Mouse (Mus musculus) embryonic facial prominence, embryonic 15.5 days (tissue): ENCODE data around the gene Gnb1l. TPM values are rescaled to one million over a fixed set of nuclear protein-coding genes. Genes with fewer than 3 reads are reported as not detected.

Experiments
- ATAC-seq: fragments of 200-750 bp; cut with Nextera tagmentation; 2 replicates; pipeline ENCODE4 v1.8.0; 2017; ENCODE audit warnings: low read depth, moderate TSS enrichment; ENCODE audit not compliant: insufficient number of reproducible peaks, low FRiP score, low TSS enrichment
- H3K27ac ChIP-seq: fragments of 300-500 bp; sonication (generic); replicated peaks from 2 replicates; pipeline ENCODE4 v1.5.1; 2015; ENCODE audit warnings: mild to moderate bottlenecking, inconsistent platforms
- H3K27me3 ChIP-seq: fragments of 300-500 bp; sonication (generic); 2 replicates; pipeline ENCODE4 v1.6.1; 2015; ENCODE audit warnings: inconsistent platforms
- H3K36me3 ChIP-seq: fragments of 300-500 bp; sonication (generic); 2 replicates; pipeline ENCODE4 v1.6.1; 2015; ENCODE audit warnings: mild to moderate bottlenecking, inconsistent platforms
- H3K4me1 ChIP-seq: fragments of 300-500 bp; sonication (generic); 2 replicates; pipeline ENCODE4 v1.6.1; 2015; ENCODE audit warnings: inconsistent platforms
- H3K4me2 ChIP-seq: fragments of 300-500 bp; sonication (generic); replicated peaks from 2 replicates; pipeline ENCODE4 v1.6.1; 2015; ENCODE audit warnings: mild to moderate bottlenecking, inconsistent platforms
- H3K4me3 ChIP-seq: fragments of 300-500 bp; sonication (generic); replicated peaks from 2 replicates; pipeline ENCODE4 v1.5.1; 2015; ENCODE audit warnings: mild to moderate bottlenecking, inconsistent platforms
- H3K9ac ChIP-seq: fragments of 300-500 bp; sonication (generic); 2 replicates; pipeline ENCODE4 v1.6.1; 2015; ENCODE audit warnings: inconsistent platforms
- H3K9me3 ChIP-seq: fragments of 300-500 bp; sonication (generic); replicated peaks from 2 replicates; pipeline ENCODE4 v1.6.1; 2016; ENCODE audit warnings: inconsistent platforms
- WGBS: fragments of 180-500 bp; shearing (Covaris S2); methylation state at CpG from one replicate; pipeline ENCODE4 v1.1.7; 2015; 5-methylcytosine and 5-hydroxymethylcytosine counted together
- polyA plus RNA-seq: library from polyadenylated mRNA; unstranded; fragments of >200 nt; fragmentation: Nextera tagmentation; extraction: Ambion mirVana; gene quantifications from 2 replicates; pipeline ENCODE4 v1.2.1, GENCODE M21; 2015

The Gnb1l gene
- polyA plus RNA-seq, 1 experiment from 2014 or later: 18.7 TPM

DNA sequence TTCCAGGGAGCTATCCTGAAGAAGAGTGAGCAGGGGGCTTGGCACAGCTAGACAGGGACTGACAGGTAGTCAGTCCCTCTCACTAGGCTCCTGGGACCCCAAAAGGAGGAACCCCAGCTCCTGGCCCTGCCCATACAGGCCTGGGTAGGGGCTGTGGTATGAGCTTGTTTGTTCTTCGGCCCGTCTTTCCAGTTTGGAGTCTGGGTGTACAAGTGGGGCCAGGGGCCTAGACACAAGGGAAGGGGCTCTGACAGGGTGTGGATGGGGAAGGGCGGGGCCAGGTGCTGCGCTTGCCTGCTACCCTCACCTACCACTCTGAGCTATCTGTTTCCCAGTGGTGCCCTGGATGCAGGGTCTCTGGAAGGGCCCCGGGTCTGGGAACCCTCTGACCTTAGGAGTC, 107.2 kb downstream of the Gnb1l start:
- no peak for ATAC-seq
- Histone ChIP-seq H3K27me3 (0 out of 2 replicates have a peak, but pooled peaks cover 3% of the 10 kb centered on the region), H3K36me3 (no peaks in the 10 kb centered on the region), H3K4me1 (peaks cover 25% of the 10 kb centered on the region), H3K27ac (peak overlapping the region; percentile 68; the same call in 1 of the 2 replicates), H3K4me3 (no peak overlapping the region), H3K9ac (no peak overlapping the region), H3K4me2 (no peak overlapping the region), H3K9me3 (no peaks in the 10 kb centered on the region)
- 74% methylated on average over 5 of the region's 5 CpGs for WGBS

DNA sequence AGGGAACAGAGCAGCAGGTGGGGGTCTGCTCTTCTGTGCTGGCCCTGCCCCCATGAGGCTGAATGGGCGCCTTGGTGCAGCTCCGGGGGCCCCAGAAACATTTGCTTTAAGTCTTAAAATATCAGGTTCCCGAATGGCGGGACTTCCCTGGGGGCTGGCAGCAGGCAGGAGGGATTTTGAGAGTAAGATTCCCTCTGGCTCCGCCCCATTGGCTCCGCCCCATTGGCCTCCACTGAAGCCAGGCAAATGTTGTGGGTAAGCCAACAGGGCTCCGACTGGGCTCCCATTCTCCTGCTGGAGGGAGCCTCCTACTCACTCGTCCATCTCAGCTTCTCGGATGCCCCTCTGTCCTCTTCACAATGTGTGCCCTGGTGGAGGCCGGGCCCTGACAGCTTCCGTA, 109.7 kb downstream of the Gnb1l start:
- peak; percentile 56; the same call in 1 of the 2 replicates for ATAC-seq
- peak overlapping the region; percentile 27; the same call in 1 of the 2 replicates for H3K4me2 ChIP-seq
- WGBS: 10% methylated on average over 11 of the region's 11 CpGs
- no peaks in the 10 kb centered on the region for H3K9me3 ChIP-seq
- no peaks in the 10 kb centered on the region for H3K36me3 ChIP-seq
- H3K27ac ChIP-seq: 0 out of 2 replicates have a peak overlapping the region, but pooled peaks have one; percentile 9
- no peak overlapping the region for H3K9ac ChIP-seq
- peaks cover 14% of the 10 kb centered on the region for H3K4me1 ChIP-seq
- 0 out of 2 replicates have a peak, but pooled peaks cover 7% of the 10 kb centered on the region for H3K27me3 ChIP-seq
- H3K4me3 ChIP-seq: no peak overlapping the region

DNA sequence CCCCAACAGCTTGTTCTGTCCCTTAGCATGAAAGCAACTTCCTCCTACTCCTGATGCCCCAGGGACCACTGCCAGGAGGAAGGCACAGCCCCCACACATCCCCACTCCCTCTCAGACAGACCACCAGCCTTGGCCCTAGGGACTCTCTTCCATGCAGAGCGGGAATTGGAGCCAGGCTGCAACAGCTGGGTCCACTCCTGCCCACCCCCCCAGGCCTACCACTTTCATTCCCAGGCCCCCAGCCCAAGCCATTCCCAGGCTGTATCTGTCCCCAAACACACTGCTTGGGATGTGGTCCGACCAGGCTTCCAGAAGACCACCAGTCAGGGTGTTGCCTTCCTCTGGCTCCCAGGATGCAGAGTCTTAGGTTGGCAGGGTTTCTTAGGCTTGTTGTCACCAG, 110.6 kb downstream of the Gnb1l start:
- peaks cover 10% of the 10 kb centered on the region for H3K4me1 ChIP-seq
- no peaks in the 10 kb centered on the region for H3K36me3 ChIP-seq
- 49% methylated on average over 2 of the region's 2 CpGs for WGBS
- H3K9ac ChIP-seq: no peak overlapping the region
- no peak overlapping the region for H3K27ac ChIP-seq
- ATAC-seq: no peak
- 0 out of 2 replicates have a peak, but pooled peaks cover 7% of the 10 kb centered on the region for H3K27me3 ChIP-seq
- H3K9me3 ChIP-seq: no peaks in the 10 kb centered on the region
- H3K4me2 ChIP-seq: no peak overlapping the region
- no peak overlapping the region for H3K4me3 ChIP-seq

DNA sequence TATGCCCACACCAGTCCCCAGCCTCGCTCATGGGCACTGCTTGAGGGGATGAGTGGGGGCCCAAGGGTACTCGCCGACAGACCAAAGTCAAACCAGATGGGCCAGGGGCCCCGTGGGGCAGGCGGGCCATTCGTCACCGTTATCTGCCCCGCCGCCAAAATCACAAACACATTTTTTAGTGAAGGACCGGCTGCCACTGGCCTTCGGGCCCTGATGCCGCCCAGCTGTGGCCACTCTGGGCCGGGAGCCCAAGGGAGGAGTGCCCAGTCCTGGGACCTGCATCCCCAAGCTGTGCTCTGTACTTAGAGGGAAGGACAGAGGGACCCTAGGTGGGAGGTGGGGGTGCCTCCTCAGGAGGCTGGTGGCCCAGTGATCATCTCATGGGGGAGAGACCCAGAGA, 113.2 kb downstream of the Gnb1l start:
- Histone ChIP-seq H3K4me3 (no peak overlapping the region), H3K4me2 (no peak overlapping the region), H3K9ac (no peak overlapping the region), H3K9me3 (no peaks in the 10 kb centered on the region), H3K36me3 (no peaks in the 10 kb centered on the region), H3K4me1 (peaks cover 13% of the 10 kb centered on the region), H3K27me3 (0 out of 2 replicates have a peak, but pooled peaks cover 7% of the 10 kb centered on the region), H3K27ac (no peak overlapping the region)
- WGBS: 46% methylated on average over 13 of the region's 13 CpGs
- no peak for ATAC-seq

DNA sequence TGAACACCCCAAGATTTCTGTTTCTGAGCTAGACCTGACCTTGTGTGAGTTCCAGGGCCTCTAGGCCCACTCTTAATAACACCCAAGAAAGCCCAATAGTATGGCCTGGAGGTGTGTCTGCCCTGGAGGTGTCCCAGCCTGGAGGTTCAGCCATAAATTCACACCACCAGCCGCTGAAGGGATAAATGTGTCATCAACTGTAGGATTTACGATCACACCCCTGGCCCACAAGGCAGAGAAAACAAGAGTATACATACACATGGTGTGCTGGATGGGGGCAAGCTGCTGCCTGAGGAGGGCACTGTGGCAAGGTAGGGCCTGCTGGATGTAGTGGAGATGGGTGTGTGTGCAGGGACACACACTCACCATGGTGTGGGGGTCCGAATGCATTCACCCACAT, 114.8 kb downstream of the Gnb1l start:
- Histone ChIP-seq H3K4me3 (no peak overlapping the region), H3K9ac (no peak overlapping the region), H3K9me3 (no peaks in the 10 kb centered on the region), H3K36me3 (no peaks in the 10 kb centered on the region), H3K27ac (no peak overlapping the region), H3K27me3 (peaks cover 17% of the 10 kb centered on the region), H3K4me1 (peaks cover 15% of the 10 kb centered on the region), H3K4me2 (no peak overlapping the region)
- 78% methylated on average over 3 of the region's 3 CpGs for WGBS
- no peak for ATAC-seq

Other genes starting within 250 kb of the Gnb1l start
- gene Ranbp1, start 250.0 kb upstream of the Gnb1l start, polyA plus RNA-seq: 450 and 466 TPM in 2 replicates
- 2.5 TPM in 2 replicates for gene Gm49776, start 240.4 kb upstream of the Gnb1l start, polyA plus RNA-seq
- gene Dgcr8, start 209.5 kb upstream of the Gnb1l start, polyA plus RNA-seq: 28.6 and 31.7 TPM in 2 replicates
- 29.3 and 29.8 TPM in 2 replicates for gene Tango2, start 150.6 kb upstream of the Gnb1l start, polyA plus RNA-seq
- gene Arvcf, start 150.5 kb upstream of the Gnb1l start, polyA plus RNA-seq: 33.8 and 37.9 TPM in 2 replicates
- 17.0 and 18.2 TPM in 2 replicates for gene Txnrd2, start 72.3 kb upstream of the Gnb1l start, polyA plus RNA-seq
- 109 and 116 TPM in 2 replicates for gene Comt, start 71.9 kb upstream of the Gnb1l start, polyA plus RNA-seq
- gene Rtl10, start 188 bp downstream of the Gnb1l start, polyA plus RNA-seq: 3.5 and 4.5 TPM in 2 replicates
- gene Tbx1, start 92.0 kb downstream of the Gnb1l start, polyA plus RNA-seq: 24.0 and 24.3 TPM in 2 replicates
- 2.6 and 2.8 TPM in 2 replicates for gene Gp1bb, start 123.7 kb downstream of the Gnb1l start, polyA plus RNA-seq
- 7.2 and 7.8 TPM in 2 replicates for gene Gm49601, start 127.7 kb downstream of the Gnb1l start, polyA plus RNA-seq
- gene Sept5, start 131.2 kb downstream of the Gnb1l start, polyA plus RNA-seq: 51.1 and 64.8 TPM in 2 replicates